Mouse (Mus musculus) lung, postnatal 0 days (tissue): ENCODE measurements around the gene Ccdc146.

Source experiments
- CTCF ChIP-seq: IDR thresholded peaks from 2 replicates; pipeline ENCODE4 v1.5.1; 2016; ENCODE audit warnings: antibody characterized with exemption, mild to moderate bottlenecking
- EP300 ChIP-seq: IDR thresholded peaks from 2 replicates; pipeline ENCODE4 v1.6.1; 2016; ENCODE audit warnings: antibody characterized with exemption, mild to moderate bottlenecking, control low read depth

DNA sequence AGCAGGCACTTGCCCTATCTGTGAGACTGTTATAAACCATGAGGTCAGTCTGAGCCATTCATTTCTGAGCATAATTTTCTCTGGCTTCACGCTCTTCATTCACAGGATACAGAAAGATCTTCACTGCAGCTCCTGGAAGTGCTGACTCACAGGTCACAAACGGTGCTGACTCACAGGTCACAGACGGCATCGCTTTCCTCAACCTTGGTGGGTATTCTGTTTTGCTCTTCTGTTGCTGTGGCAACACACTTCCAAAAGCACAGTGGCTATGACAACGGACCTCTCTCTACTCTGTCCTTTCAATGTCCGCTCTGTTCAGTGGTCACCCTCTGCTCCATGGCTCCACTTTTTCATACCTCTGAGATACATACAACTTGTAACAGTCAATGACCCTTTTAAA, 177.7 kb downstream of the Ccdc146 start:
- TF ChIP-seq CTCF (no peak), EP300 (no peak)
